Mouse (Mus musculus) heart, embryonic 10.5 days (tissue): Measurements from ENCODE around the gene Hephl1. TPM values are rescaled to one million over a fixed set of nuclear protein-coding genes. Genes with fewer than 3 reads are reported as not detected.

Experiments used
- DNase-seq: peaks from one replicate; pipeline ENCODE4 v3.0.0-alpha.2; 2017; ENCODE audit warnings: low spot score
- H3K27ac ChIP-seq: fragments of 300-500 bp; sonication (generic); 2 replicates; pipeline ENCODE4 v1.5.1; 2016; ENCODE audit warnings: mild to moderate bottlenecking
- H3K27me3 ChIP-seq: fragments of 300-500 bp; sonication (generic); 2 replicates; pipeline ENCODE4 v1.6.1; 2016; ENCODE audit warnings: mild to moderate bottlenecking; ENCODE audit not compliant: poor library complexity, insufficient read depth, severe bottlenecking
- H3K36me3 ChIP-seq: fragments of 300-500 bp; sonication (generic); 2 replicates; pipeline ENCODE4 v1.6.1; 2016; ENCODE audit warnings: mild to moderate bottlenecking, moderate library complexity
- H3K4me1 ChIP-seq: fragments of 300-500 bp; sonication (generic); 2 replicates; pipeline ENCODE4 v1.6.1; 2016; ENCODE audit warnings: mild to moderate bottlenecking
- H3K4me3 ChIP-seq: fragments of 300-500 bp; sonication (generic); 2 replicates; pipeline ENCODE4 v1.5.1; 2016; ENCODE audit warnings: mild to moderate bottlenecking, moderate library complexity
- H3K9me3 ChIP-seq: fragments of 300-500 bp; sonication (generic); 2 replicates; pipeline ENCODE4 v1.6.1; 2016; ENCODE audit warnings: mild to moderate bottlenecking, moderate library complexity
- WGBS: fragments of 180-500 bp; shearing (Covaris S2); methylation state at CpG from one replicate; pipeline ENCODE4 v1.1.7; 2016; 5-methylcytosine and 5-hydroxymethylcytosine counted together
- polyA plus RNA-seq: library from polyadenylated mRNA; unstranded; fragments of >200 nt; fragmentation: Nextera tagmentation; extraction: Ambion mirVana; gene quantifications from 2 replicates; pipeline ENCODE4 v1.2.1, GENCODE M21; 2016

Gene Hephl1
- polyA plus RNA-seq, 1 experiment from 2014 or later, result not detected

DNA sequence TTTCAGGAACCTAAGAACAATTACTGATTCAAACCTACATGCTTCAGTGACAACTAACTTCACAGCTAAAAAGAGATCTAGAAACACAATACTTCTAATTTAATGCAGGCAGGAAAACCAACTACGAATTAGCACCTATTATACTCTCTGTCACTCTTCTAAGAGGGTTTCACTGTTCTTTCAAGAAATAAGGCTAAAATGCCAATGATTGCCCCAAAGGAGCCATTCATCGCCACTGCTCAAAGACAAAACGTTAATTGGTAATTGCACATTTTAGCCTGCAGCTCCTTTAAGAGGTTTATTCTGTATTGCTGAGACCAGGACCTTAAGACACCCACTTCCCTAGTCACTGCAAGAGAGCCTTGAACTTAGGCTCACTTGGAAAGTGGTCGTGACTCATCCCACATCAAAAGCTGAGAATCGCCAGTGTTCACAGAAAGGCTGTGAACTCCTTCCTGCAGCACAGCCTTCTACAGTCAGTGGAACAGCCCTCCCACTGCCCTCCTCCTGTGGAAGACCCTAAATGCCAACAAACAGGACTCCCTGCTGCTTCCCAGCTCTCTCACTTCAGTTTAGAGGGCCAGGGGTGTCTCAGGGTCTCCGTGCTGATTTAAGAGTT, 108.8 kb downstream of the Hephl1 start:
- peaks cover 23% of the 10 kb centered on the region for H3K36me3 ChIP-seq
- 51% methylated on average over 6 of the region's 6 CpGs for WGBS
- no peak overlapping the region for H3K4me3 ChIP-seq
- no peaks in the 10 kb centered on the region for H3K9me3 ChIP-seq
- no peak for DNase-seq
- H3K4me1 ChIP-seq, result peaks cover 14% of the 10 kb centered on the region; the same call in 1 of the 2 replicates
- no peaks in the 10 kb centered on the region for H3K27me3 ChIP-seq
- H3K27ac ChIP-seq, result no peak overlapping the region

Other genes starting within 250 kb of the Hephl1 start
- 0.10 TPM in 1 of 2 replicates, not detected in the other for gene Izumo1r, start 208.2 kb downstream of the Hephl1 start, polyA plus RNA-seq
- 26.9 and 43.7 TPM in 2 replicates for gene Panx1, start 66.6 kb downstream of the Hephl1 start, polyA plus RNA-seq
- gene Vstm5, start 126.9 kb upstream of the Hephl1 start, polyA plus RNA-seq, result 1.7 and 2.6 TPM in 2 replicates
- 23.8 and 31.7 TPM in 2 replicates for gene Med17, start 167.8 kb upstream of the Hephl1 start, polyA plus RNA-seq
- 50.8 and 72.8 TPM in 2 replicates for gene Taf1d, start 194.1 kb upstream of the Hephl1 start, polyA plus RNA-seq
- 5.9 and 6.3 TPM in 2 replicates for gene 4931406C07Rik, start 194.3 kb upstream of the Hephl1 start, polyA plus RNA-seq
- gene Cep295, start 245.7 kb upstream of the Hephl1 start, polyA plus RNA-seq, result 14.0 and 17.6 TPM in 2 replicates